Mouse (Mus musculus) cortical plate, adult 2 months (tissue): Measurements from ENCODE around the gene Cnp. TPM values are rescaled to one million over a fixed set of nuclear protein-coding genes. Genes with fewer than 3 reads are reported as not detected.

Experiments used
- H3K27ac ChIP-seq: fragments of 200-500 bp; 2 replicates; pipeline ENCODE4 v1.5.1; 2012; ENCODE audit warnings: low read length, control low read depth, inconsistent platforms; ENCODE audit not compliant: insufficient read depth
- H3K4me1 ChIP-seq: fragments of 200-500 bp; 2 replicates; pipeline ENCODE4 v1.6.1; 2011; ENCODE audit warnings: low read length; ENCODE audit not compliant: control insufficient read depth, insufficient read depth
- H3K4me3 ChIP-seq: fragments of 200-500 bp; 2 replicates; pipeline ENCODE4 v1.5.1; 2011; ENCODE audit warnings: mild to moderate bottlenecking, low read length, control low read depth; ENCODE audit not compliant: insufficient read depth
- CTCF ChIP-seq: fragments of 200-500 bp; IDR thresholded peaks from 2 replicates; pipeline ENCODE4 v1.5.1; 2011; ENCODE audit warnings: mild to moderate bottlenecking, control low read depth, low read length; ENCODE audit not compliant: insufficient read depth; ENCODE audit errors: extremely low read depth
- POLR2A ChIP-seq: fragments of 200-500 bp; IDR thresholded peaks from 2 replicates; pipeline ENCODE4 v1.6.1; 2011; ENCODE audit warnings: mild to moderate bottlenecking, low read length, control low read depth; ENCODE audit not compliant: insufficient read depth; ENCODE audit errors: extremely low read depth
- polyA plus RNA-seq: library from polyadenylated mRNA; depleted of rRNA; stranded (reverse); fragments of >200 nt; gene quantifications from 2 replicates; pipeline ENCODE4 v1.2.3, GENCODE M21; 2012; rRNA removed

The Cnp gene
- polyA plus RNA-seq, 1 experiment, result 492 TPM

- Histone ChIP-seq H3K4me3 (no peak overlapping the region), H3K4me1 (no peaks in the 10 kb centered on the region), H3K27ac (no peak overlapping the region)
- no peak for TF ChIP-seq POLR2A
- TF ChIP-seq CTCF, result no peak
These were observed 54.2 kb downstream of the Cnp start for GRCm38 (mm10) chr11:100628862-100629352.

- Histone ChIP-seq H3K27ac (no peak overlapping the region), H3K4me1 (no peaks in the 10 kb centered on the region), H3K4me3 (no peak overlapping the region)
- TF ChIP-seq CTCF, result no peak
- no peak for TF ChIP-seq POLR2A
These were observed 59.8 kb downstream of the Cnp start for GRCm38 (mm10) chr11:100634530-100634929.

GRCm38 (mm10) chr11:100640159-100640906 is 65.6 kb downstream of the Cnp start:
- Histone ChIP-seq H3K4me3 (peak overlapping the region; percentile 20), H3K27ac (no peak overlapping the region), H3K4me1 (no peaks in the 10 kb centered on the region)
- TF ChIP-seq CTCF, result peak; percentile 42
- no peak for TF ChIP-seq POLR2A

Other genes starting within 250 kb of the Cnp start
- gene Gast, start 240.5 kb upstream of the Cnp start, polyA plus RNA-seq, result 0.33 TPM in 1 of 2 replicates, not detected in the other
- 76.5 and 83.3 TPM in 2 replicates for gene Hap1, start 218.8 kb upstream of the Cnp start, polyA plus RNA-seq
- gene Jup, start 177.1 kb upstream of the Cnp start, polyA plus RNA-seq, result 40.9 and 48.2 TPM in 2 replicates
- gene P3h4, start 160.1 kb upstream of the Cnp start, polyA plus RNA-seq, result 14.4 and 15.3 TPM in 2 replicates
- 8.0 and 9.6 TPM in 2 replicates for gene Fkbp10, start 159.2 kb upstream of the Cnp start, polyA plus RNA-seq
- gene Nt5c3b, start 133.1 kb upstream of the Cnp start, polyA plus RNA-seq, result 70.9 and 73.6 TPM in 2 replicates
- gene Klhl10, start 133.0 kb upstream of the Cnp start, polyA plus RNA-seq, result 0.52 and 0.55 TPM in 2 replicates
- gene Klhl11, start 102.2 kb upstream of the Cnp start, polyA plus RNA-seq, result 13.8 TPM in 2 replicates
- 87.1 and 94.6 TPM in 2 replicates for gene Acly, start 46.9 kb upstream of the Cnp start, polyA plus RNA-seq
- 1.8 and 2.0 TPM in 2 replicates for gene Ttc25, start 29.3 kb upstream of the Cnp start, polyA plus RNA-seq
- 19.6 and 20.9 TPM in 2 replicates for gene Nkiras2, start 44.3 kb downstream of the Cnp start, polyA plus RNA-seq
- gene Dnajc7, start 45.3 kb downstream of the Cnp start, polyA plus RNA-seq, result 165 and 175 TPM in 2 replicates
- 0.17 and 0.62 TPM in 2 replicates for gene Zfp385c, start 117.6 kb downstream of the Cnp start, polyA plus RNA-seq
- gene Dhx58, start 129.4 kb downstream of the Cnp start, polyA plus RNA-seq, result 3.3 and 3.7 TPM in 2 replicates
- gene Kat2a, start 137.6 kb downstream of the Cnp start, polyA plus RNA-seq, result 64.4 and 65.2 TPM in 2 replicates
- gene Hspb9, start 138.9 kb downstream of the Cnp start, polyA plus RNA-seq, result 0.19 TPM in 1 of 2 replicates, not detected in the other
- gene Rab5c, start 163.3 kb downstream of the Cnp start, polyA plus RNA-seq, result 196 and 207 TPM in 2 replicates
- gene Kcnh4, start 185.0 kb downstream of the Cnp start, polyA plus RNA-seq, result 23.4 and 25.4 TPM in 2 replicates
- 0.29 and 0.78 TPM in 2 replicates for gene Hcrt, start 188.0 kb downstream of the Cnp start, polyA plus RNA-seq
- 7.5 and 8.6 TPM in 2 replicates for gene Ghdc, start 196.1 kb downstream of the Cnp start, polyA plus RNA-seq